Mouse (Mus musculus) CD4-positive helper T cell, adult 2 months (primary cell): ENCODE measurements around the gene Miga1.
"Not testable (repeated sequence)": the region's sequence is repeated elsewhere in the genome, so short reads cannot be mapped to it uniquely, and the experiment has no call there.

Source experiments
- DNase-seq: peaks from one replicate; pipeline ENCODE4 v3.0.0-alpha.2; 2012; ENCODE audit warnings: low read depth, missing footprints, low spot score

Gene Miga1

DNA sequence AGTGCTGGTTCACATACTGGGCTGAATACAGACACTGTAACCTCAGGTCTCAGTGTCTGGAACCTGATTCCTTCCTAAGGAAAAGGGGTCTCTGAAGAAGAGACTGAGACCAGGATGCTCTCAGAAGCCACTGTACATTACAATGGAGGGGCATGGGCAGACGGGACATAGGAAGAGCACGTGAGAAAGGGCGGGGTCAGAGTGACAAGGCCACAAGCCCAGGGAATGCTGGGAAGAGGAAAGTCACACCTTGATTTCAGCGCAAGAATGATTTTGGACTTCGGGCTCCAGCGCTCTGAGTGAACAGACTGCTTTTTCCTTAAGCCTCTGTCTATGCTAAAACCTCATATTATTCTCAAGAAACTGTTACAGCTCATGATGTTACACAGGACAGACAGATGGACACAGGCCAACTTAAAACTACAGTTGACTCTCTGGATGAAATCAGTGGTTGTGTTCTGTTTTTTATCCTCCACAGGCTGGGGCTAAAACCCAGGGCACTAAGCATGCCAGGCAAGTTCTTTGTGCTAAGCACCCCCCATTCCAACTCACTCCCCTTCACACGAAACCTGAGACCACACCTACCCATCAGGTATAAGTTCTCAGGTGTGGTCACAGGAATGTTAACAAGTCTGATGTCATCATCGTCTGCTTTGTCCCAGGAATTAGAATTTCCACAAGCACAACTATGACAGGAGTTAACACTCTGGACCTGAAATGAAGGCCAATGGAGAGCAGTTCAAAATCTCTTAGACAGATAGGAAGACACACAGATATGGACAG lies 18.3 kb downstream of the Miga1 start:
- no peak for DNase-seq

GRCm38 (mm10) chr3:152320972-152321645 lies 19.1 kb downstream of the Miga1 start:
- DNase-seq, result peak; percentile 21

GRCm38 (mm10) chr3:152316447-152317173 lies 23.6 kb downstream of the Miga1 start:
- DNase-seq, result not testable (repeated sequence)

DNA sequence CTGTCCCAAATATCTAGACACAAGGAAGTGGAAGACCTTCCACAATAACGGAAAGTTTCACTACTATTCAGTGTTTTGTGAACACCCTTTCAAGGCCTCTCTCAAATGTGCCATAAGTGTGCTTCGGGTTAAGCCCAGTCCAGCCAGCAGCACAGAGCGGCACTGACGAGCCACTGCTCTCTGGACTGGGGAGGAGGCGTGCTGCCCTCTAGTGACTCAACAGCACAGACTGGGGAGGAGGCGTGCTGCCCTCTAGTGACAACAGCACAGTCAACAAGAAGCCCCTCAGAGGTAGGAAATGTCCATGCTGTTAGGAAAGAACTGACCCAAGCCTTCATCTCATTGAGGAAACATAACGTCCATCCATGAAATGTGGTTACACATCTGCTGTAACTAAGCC lies 24.6 kb downstream of the Miga1 start:
- DNase-seq, result peak; percentile 78

DNA sequence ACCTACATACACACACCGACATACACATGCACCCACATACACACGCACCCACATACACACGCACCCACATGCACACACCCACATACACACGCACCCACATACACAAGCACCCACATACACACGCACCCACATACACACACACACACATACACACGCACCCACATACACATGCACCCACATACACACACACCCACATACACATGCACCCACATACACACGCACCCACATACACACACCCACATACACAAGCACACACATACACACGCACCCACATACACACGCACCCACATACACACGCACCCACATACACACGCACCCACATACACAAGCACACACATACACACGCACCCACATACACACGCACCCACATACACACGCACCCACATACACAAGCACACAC lies 25.5 kb downstream of the Miga1 start:
- not testable (repeated sequence) for DNase-seq

GRCm38 (mm10) chr3:152309250-152309645 lies 31.0 kb downstream of the Miga1 start:
- no peak for DNase-seq

- no peak for DNase-seq
Measured at GRCm38 (mm10) chr3:152308485-152309249, 31.5 kb downstream of the Miga1 start.

- no peak for DNase-seq
Measured at GRCm38 (mm10) chr3:152305971-152306370, 34.2 kb downstream of the Miga1 start.

DNA sequence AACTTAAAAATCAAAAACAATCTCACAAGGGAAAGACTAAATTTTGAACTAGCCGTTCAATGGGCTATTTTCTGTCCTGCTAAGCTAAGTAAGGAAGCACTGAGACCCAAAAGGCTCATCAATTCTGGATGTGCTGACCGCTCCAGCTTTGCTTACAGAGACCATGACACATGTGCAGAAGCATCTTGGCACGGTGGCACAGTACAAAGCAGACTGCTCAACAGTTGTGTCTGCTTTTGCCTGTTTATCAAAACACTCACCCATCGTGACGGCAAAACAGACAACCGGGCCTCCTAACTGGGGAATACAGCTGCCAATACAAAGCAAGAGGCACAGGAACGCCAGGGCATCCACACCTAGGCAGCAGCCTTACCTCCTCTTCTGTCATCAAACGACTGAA lies 35.1 kb downstream of the Miga1 start:
- DNase-seq, result no peak

DNA sequence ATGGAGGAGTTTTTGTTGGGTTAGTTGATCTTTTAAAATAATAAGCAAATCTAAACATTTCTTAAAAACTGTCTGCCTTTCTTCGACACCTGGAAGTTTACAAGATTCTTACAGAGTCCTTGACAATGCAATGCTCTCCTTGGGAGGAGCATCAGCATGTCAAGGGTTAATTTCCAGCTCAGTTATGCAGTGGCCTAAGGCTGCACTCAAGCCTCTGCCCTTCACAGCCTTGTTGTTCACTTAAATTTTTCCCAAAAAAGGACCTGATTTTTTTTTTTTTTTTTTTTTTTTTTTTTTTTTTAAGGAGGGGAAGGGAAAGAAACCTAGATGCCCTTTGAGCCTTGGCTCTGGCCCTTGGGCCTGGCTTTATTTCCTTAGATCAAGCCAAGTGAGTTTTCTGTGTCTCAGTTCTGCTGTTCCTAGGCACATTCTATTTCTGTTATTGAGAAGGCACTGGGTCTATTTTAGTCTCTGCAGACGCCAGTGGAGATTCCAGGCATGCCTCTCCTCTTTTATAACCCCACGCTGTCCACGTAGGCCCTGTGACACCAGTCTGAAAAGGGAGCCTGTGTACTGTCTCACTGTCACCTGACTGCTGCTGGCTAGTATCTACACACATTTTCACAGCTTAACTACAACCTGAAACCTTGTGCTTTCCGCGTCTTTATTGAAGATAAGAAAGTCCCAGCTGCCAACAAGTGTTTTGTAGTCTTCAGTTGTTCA lies 36.0 kb downstream of the Miga1 start:
- no peak for DNase-seq

DNA sequence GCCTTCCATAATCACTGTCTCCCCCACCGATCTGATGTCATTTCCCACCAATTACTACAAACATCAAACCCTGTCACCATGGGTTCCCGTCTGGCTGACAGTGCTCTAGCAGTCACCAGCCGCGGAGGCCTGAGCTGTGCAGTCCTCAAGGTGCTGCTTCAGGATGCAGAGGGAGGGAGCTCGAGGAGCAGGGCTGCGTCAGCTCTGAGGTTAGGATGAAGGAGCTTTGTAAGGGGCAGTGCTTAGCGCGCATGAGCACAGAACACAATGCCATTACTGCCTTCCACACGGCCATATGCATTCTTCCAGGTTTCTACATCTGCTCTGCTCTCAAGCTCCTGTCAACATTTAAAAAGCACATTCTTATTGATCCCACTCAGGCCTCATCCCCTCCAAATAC lies 37.2 kb downstream of the Miga1 start:
- DNase-seq, result no peak

GRCm38 (mm10) chr3:152300376-152301337 lies 39.5 kb downstream of the Miga1 start:
- no peak for DNase-seq

GRCm38 (mm10) chr3:152295896-152296295 lies 44.3 kb downstream of the Miga1 start:
- DNase-seq, result no peak

DNA sequence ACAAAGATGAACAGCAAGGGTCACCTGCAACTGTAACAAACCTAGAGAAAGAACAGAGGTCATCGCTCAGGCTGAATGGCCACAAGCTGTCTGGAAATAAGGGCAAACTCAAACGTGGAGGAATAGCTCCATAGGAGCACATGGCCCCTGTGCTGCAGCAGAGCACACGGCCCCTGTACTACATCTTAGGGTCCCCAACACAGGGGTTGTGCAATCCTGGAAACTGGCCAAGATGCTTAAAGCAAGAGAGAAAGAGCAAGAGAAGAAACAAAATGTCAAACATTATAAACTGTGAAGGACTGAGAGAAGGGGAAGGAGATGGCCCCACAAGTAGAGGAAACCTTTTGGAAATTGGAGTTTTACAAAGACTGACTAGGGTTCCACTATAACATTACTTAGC lies 45.8 kb downstream of the Miga1 start:
- DNase-seq, result no peak

- no peak for DNase-seq
Measured at GRCm38 (mm10) chr3:152293530-152294181, 46.6 kb downstream of the Miga1 start.

DNA sequence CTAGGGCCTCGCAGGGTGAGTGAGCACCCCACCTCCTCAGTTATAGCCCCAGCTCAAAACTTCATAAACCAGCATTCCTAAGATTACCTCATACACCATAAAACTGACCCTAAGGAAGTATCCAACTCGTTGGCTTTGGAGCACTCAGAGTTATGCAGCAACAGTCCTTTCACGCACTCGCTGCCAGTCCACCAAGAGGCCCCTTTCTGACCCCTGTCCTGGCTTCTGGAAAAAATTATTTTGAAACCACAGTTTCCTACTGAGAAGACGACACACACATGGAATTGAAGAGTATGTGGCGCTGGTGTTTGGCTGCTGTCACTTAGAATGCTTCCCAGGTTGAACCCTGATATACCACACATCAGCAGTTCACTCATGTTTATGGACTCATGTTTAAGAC lies 48.3 kb downstream of the Miga1 start:
- DNase-seq, result no peak

DNA sequence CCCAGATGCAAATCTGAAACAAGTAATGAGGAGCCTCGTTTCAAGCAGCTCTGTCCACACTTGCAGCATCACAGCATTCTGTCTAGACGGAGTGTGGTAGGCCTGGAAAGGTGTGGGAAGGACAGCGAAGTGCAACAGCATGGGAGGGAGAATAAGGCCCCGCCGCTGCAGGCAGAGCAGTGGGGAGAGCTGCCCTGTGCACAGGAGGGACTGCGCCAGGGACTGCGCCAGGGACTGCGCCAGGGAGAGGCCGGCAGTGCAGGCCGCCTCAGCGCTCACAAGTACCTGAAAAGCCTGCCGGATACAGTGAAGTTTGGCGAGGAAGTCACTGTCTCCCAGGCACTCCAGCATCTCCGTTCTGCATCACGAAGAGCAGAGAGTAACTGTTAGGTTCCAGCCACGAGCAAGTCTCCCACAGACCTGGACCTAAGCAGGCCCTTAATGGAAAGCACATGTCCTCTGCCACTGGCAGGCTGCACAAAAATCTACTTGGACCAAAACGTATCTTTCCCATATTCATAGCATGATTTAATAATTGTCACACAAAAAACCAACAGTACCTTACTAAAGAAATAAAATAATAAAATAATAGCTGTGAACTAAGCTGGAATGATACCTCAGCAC lies 49.9 kb downstream of the Miga1 start:
- no peak for DNase-seq

DNA sequence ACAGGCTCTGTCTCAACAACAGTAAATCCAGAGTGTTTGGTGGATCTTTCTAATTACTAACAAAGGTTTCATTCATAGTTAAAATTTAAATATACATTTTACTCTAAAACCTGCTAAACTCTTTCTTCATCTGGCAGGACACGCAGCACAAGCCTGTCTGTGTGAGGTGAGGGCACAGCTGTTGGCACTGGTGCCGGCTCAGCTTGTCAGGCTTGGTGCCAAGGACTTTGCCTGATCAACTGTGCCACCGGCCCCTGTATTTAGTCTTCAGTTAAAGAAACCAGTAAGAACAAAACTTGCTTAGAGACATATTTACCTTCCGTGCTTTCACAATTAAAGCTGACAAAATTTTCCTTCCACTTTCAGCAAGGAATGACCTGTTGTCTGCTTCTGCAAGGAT lies 51.5 kb downstream of the Miga1 start:
- DNase-seq, result no peak

- DNase-seq, result no peak
Measured at GRCm38 (mm10) chr3:152288276-152288675, 51.9 kb downstream of the Miga1 start.
